Mouse (Mus musculus): Measurements from ENCODE around the gene Slc16a12. TPM values are rescaled to one million over a fixed set of nuclear protein-coding genes. Genes with fewer than 3 reads are reported as not detected.
"Not testable (repeated sequence)": the region's sequence is repeated elsewhere in the genome, so short reads cannot be mapped to it uniquely, and the experiment has no call there.

Slc16a12 gene
- polyA plus RNA-seq, 1 experiment from 2014 or later = 19.1 TPM

DNA sequence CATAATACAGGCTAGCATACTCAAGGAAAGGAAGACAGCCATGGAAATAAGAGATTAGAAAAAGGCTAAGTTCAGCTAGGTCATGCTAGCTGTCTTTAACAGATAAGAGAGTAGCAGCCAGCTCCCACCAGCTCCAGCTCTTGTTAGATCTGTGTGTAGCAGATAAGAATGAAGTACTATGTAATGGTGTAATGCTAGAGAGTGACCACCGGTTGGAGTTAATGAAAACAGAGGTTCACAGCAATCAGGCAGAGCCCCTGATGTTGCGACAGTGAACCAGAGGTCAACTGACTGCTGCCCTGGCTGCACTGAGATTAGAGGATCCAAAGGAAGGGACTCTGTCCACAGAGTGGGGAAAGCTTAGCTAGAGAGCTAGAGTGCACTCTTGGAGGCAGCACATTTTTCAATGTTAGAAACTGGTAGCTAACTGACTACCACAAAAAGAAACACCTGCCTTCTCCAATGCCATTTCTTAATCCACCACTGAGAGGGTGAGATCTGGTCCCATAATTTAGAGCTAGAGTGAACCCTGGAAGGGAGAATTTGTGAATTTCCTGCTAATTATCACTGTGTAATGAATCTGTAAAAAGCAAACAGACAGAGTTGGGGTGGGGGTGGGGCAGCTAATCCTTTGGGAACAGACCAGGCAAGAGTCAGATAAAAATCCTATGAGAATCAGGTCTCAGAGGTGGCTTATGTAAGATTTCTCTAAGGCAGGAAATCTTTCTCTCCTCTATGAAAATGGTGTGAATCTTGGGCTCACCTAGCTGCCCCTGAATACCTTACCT is 90.4 kb downstream of the Slc16a12 start:
- Histone ChIP-seq H3K9me3 (ENCODE audit: low read length) (no peaks in the 10 kb centered on the region), H3K4me2 (replicated peaks; ENCODE audit: low read depth, low read length) (no peak overlapping the region), H3K4me1 (ENCODE audit: insufficient read depth, low read length) (no peaks in the 10 kb centered on the region), H3K9ac (replicated peaks; ENCODE audit: low read length) (no peak overlapping the region), H3K4me3 (ENCODE audit: low read length) (no peak overlapping the region), H3K36me3 (ENCODE audit: insufficient read depth, low read length) (no peaks in the 10 kb centered on the region), H3K27ac (ENCODE audit: low read length) (no peak overlapping the region), H3K27me3 (ENCODE audit: insufficient read depth, low read length) (no peaks in the 10 kb centered on the region)
- ATAC-seq (ENCODE audit: low FRiP score, low TSS enrichment) = no peak
- 28% methylated on average over 2 of the region's 2 CpGs for WGBS

DNA sequence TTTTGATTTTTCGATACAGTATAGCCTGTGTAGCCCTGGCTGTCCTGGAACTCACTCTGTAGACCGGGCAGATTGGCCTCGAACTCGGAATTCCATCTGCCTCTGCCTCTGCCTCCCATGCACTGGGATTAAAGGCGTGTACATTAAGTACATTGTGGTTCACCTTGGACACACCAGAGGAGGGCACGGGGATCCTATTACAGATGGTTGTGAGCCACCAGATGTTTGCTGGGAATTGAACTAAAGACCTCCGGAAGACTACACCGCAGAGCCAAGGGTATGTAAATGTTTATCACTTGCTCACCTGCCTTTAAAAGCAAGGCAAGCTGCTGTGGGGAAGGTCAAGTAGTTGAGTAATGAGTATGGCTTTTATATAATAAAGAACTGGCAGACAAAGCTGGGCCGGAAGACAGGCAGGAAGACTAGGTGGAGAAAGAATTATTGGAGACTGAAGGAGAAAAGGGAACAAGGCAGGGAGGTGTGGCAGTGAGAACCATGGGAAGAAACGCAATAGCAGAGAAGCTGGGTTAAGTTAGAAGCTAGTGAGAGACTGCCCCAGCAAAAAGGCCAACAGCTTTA is 91.8 kb downstream of the Slc16a12 start:
- Histone ChIP-seq H3K36me3 (ENCODE audit: insufficient read depth, low read length) (no peaks in the 10 kb centered on the region), H3K27ac (ENCODE audit: low read length) (no peak overlapping the region), H3K4me2 (replicated peaks; ENCODE audit: low read depth, low read length) (no peak overlapping the region), H3K4me3 (ENCODE audit: low read length) (no peak overlapping the region), H3K9me3 (ENCODE audit: low read length) (no peaks in the 10 kb centered on the region), H3K4me1 (ENCODE audit: insufficient read depth, low read length) (no peaks in the 10 kb centered on the region), H3K27me3 (ENCODE audit: insufficient read depth, low read length) (no peaks in the 10 kb centered on the region), H3K9ac (replicated peaks; ENCODE audit: low read length) (no peak overlapping the region)
- WGBS = 82% methylated on average over 10 of the region's 10 CpGs
- no peak for ATAC-seq (ENCODE audit: low FRiP score, low TSS enrichment)

DNA sequence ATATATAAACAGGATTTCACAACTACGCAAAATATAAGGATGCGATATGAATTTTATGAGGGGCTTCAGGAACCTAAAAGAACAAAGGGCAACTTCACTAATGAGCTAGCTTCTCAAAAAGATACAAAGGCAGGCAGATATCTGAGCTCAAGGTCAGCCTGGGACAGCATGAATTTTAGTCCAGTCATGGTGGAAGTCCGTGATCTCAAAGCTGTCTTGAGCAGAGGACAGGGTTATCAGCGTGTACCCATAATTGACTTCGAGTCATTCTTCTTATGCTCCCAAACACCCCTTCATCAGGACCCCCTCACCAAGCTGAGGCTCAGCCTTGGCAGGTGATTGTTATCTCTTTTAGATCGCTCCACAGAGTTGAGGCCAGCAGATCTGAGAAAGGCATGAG is 96.1 kb downstream of the Slc16a12 start:
- no peaks in the 10 kb centered on the region for H3K36me3 ChIP-seq (ENCODE audit: insufficient read depth, low read length)

DNA sequence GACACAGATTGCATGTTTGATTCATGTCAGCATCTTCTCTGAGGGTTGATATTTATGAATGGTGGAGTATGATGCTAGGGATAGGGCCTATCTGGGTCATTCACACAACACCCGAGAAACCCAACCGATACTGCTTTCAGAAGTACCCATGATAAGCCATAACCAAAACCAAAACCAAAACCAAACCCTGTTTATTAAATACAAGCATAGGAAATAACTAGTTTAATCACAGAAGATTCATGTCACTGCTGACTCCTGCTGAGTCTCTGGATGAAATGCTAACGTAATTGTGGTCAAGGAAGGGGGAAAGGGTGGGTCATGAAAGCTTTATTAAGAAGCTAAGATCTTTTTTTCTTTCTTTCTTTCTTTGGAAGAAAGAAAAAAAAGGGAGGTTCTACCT is 96.8 kb downstream of the Slc16a12 start:
- WGBS = 87% methylated on average over 3 of the region's 3 CpGs
- H3K27me3 ChIP-seq (ENCODE audit: insufficient read depth, low read length) = no peaks in the 10 kb centered on the region
- H3K4me2 ChIP-seq (replicated peaks; ENCODE audit: low read depth, low read length) = no peak overlapping the region
- no peaks in the 10 kb centered on the region for H3K36me3 ChIP-seq (ENCODE audit: insufficient read depth, low read length)
- H3K4me1 ChIP-seq (ENCODE audit: insufficient read depth, low read length) = no peaks in the 10 kb centered on the region
- H3K9ac ChIP-seq (replicated peaks; ENCODE audit: low read length) = no peak overlapping the region
- ATAC-seq (ENCODE audit: low FRiP score, low TSS enrichment) = no peak
- H3K9me3 ChIP-seq (ENCODE audit: low read length) = no peaks in the 10 kb centered on the region
- H3K4me3 ChIP-seq (ENCODE audit: low read length) = no peak overlapping the region
- H3K27ac ChIP-seq (ENCODE audit: low read length) = no peak overlapping the region

More for the DNA sequence above, 96.1 kb downstream of the Slc16a12 start:
- Histone ChIP-seq H3K27ac (ENCODE audit: low read length) (no peak overlapping the region), H3K4me3 (ENCODE audit: low read length) (no peak overlapping the region), H3K4me1 (ENCODE audit: insufficient read depth, low read length) (no peaks in the 10 kb centered on the region), H3K9me3 (ENCODE audit: low read length) (no peaks in the 10 kb centered on the region), H3K9ac (replicated peaks; ENCODE audit: low read length) (no peak overlapping the region), H3K4me2 (replicated peaks; ENCODE audit: low read depth, low read length) (no peak overlapping the region), H3K27me3 (ENCODE audit: insufficient read depth, low read length) (no peaks in the 10 kb centered on the region)
- no peak for ATAC-seq (ENCODE audit: low FRiP score, low TSS enrichment)
- 73% methylated on average over 6 of the region's 6 CpGs for WGBS

DNA sequence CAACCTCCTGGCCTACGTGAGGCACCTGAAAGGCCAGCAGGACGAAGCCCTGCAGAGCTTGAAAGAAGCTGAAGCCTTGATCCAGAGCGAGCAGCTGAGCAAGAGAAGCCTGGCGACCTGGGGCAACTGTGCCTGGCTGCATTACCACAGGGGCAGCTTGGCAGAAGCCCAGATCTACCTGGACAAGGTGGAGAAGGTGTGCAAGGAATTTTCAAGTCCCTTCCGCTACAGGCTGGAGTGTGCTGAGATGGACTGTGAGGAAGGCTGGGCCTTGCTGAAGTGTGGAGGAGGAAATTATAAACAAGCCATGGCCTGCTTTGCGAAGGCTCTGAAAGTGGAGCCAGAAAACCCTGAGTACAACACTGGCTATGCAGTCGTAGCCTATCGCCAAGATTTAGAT is 99.5 kb downstream of the Slc16a12 start:
- not testable (repeated sequence) for H3K27ac ChIP-seq (ENCODE audit: low read length); H3K27me3 ChIP-seq (ENCODE audit: insufficient read depth, low read length); ATAC-seq (ENCODE audit: low FRiP score, low TSS enrichment); H3K9me3 ChIP-seq (ENCODE audit: low read length); H3K4me1 ChIP-seq (ENCODE audit: insufficient read depth, low read length); H3K9ac ChIP-seq (replicated peaks; ENCODE audit: low read length); H3K4me3 ChIP-seq (ENCODE audit: low read length); H3K36me3 ChIP-seq (ENCODE audit: insufficient read depth, low read length); H3K4me2 ChIP-seq (replicated peaks; ENCODE audit: low read depth, low read length)
- WGBS = 86% methylated on average over 6 of the region's 8 CpGs

DNA sequence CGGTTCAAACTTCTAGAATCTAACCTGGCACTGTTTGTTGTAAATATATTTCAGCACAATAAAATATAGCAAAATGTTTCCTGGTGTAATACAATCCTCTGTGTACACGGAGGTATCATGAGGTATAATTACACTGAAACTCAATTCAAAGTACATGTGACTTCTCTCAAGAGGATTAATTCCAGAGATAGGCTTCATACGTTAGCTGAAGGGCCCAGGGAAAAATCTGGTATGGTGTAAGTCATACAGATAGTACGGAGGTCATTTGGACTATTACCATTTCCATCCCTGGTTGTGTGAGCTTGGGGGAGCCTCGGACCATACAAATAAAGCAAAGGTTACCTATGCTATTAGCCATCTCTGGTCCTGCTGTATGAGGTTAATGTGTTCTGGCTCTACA is 104.5 kb downstream of the Slc16a12 start:
- Histone ChIP-seq H3K9me3 (ENCODE audit: low read length) (no peaks in the 10 kb centered on the region), H3K4me2 (replicated peaks; ENCODE audit: low read depth, low read length) (no peak overlapping the region), H3K36me3 (ENCODE audit: insufficient read depth, low read length) (no peaks in the 10 kb centered on the region), H3K27me3 (ENCODE audit: insufficient read depth, low read length) (no peaks in the 10 kb centered on the region; the same call in 1 of the 2 replicates), H3K27ac (ENCODE audit: low read length) (no peak overlapping the region), H3K9ac (replicated peaks; ENCODE audit: low read length) (no peak overlapping the region), H3K4me3 (ENCODE audit: low read length) (no peak overlapping the region), H3K4me1 (ENCODE audit: insufficient read depth, low read length) (no peaks in the 10 kb centered on the region)
- 75% methylated on average over 5 of the region's 5 CpGs for WGBS
- no peak for ATAC-seq (ENCODE audit: low FRiP score, low TSS enrichment)

DNA sequence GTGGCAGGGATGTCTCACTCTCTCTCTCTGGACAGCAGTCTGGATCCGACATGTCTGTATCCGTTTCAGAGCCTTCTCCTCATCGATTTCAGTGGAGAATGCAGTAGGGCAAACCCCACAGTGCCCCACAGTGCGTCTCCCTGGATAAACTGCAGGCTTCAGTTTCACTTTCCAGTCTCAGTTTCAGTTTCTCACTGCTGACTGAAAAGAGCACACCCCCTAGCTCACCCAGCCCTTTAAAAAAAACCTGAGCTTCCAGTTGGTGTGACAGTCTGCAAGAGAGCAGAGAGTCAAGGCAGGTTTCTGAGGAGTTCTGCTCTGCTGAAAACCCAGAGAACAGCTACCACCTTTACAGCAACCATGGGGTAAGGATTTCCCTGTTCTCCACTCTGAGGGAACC is 106.5 kb downstream of the Slc16a12 start, which contains the start of the genes Ifit1bl2 and Ifit1:
Gene Ifit1bl2 (minus strand): TSS at position 121 of the 400 bp plus-strand sequence.
Gene Ifit1 (plus strand): TSS at position 249 of the 400 bp plus-strand sequence.
- 0 out of 2 replicates have a peak within 1 kb of the TSS, but pooled peaks have one; percentile 12 for H3K4me2 ChIP-seq (replicated peaks; ENCODE audit: low read depth, low read length)
- H3K36me3 ChIP-seq (ENCODE audit: insufficient read depth, low read length) = no peaks in the 10 kb centered on the region
- no peak within 1 kb of the TSS for H3K4me3 ChIP-seq (ENCODE audit: low read length)
- no peaks in the 10 kb centered on the region; the same call in 1 of the 2 replicates for H3K27me3 ChIP-seq (ENCODE audit: insufficient read depth, low read length)
- no peaks in the 10 kb centered on the region for H3K9me3 ChIP-seq (ENCODE audit: low read length)
- 39% methylated on average over 4 of the region's 4 CpGs for WGBS
- no peak within 1 kb of the TSS for H3K27ac ChIP-seq (ENCODE audit: low read length)
- H3K9ac ChIP-seq (replicated peaks; ENCODE audit: low read length) = no peak within 1 kb of the TSS
- H3K4me1 ChIP-seq (ENCODE audit: insufficient read depth, low read length) = no peaks in the 10 kb centered on the region
- ATAC-seq (ENCODE audit: low FRiP score, low TSS enrichment) = peak; percentile 63; the same call in 1 of the 2 replicates

DNA sequence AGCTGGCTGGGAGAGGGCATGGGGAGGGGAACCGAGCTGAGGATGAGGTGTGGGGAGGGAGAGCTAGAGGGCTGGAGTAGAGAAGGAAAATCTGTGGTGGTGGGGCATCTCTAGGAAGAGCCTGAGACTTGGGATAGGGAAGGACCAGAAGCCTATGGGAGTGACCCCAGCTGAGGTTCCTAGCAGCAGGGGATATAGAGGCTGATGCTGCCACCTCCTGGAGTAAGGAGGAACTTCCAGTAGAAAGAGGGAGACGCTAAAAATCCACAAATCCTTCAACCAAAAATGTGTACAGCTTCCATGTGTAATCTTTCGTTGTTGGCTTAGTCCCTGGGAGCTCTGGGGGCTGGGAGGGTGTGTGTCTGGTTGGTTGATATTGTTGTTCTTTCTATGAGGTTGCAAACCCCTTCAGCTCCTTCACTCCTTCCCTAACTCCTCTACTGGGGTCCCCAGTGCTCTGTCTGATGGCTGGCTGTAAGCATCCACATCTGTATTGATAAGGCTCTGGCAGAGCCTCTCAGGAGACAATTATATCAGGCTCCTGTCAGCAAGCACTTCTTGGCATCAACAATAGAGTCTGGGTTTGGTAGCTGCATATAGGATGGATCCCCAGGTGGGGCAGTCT is 110.0 kb downstream of the Slc16a12 start:
- Histone ChIP-seq H3K9ac (replicated peaks; ENCODE audit: low read length) (no peak overlapping the region), H3K9me3 (ENCODE audit: low read length) (no peaks in the 10 kb centered on the region), H3K27me3 (ENCODE audit: insufficient read depth, low read length) (no peaks in the 10 kb centered on the region; the same call in 1 of the 2 replicates), H3K4me3 (ENCODE audit: low read length) (no peak overlapping the region), H3K27ac (ENCODE audit: low read length) (no peak overlapping the region), H3K36me3 (ENCODE audit: insufficient read depth, low read length) (no peaks in the 10 kb centered on the region), H3K4me1 (ENCODE audit: insufficient read depth, low read length) (no peaks in the 10 kb centered on the region), H3K4me2 (replicated peaks; ENCODE audit: low read depth, low read length) (no peak overlapping the region)
- ATAC-seq (ENCODE audit: low FRiP score, low TSS enrichment) = peak; percentile 84; the same call in 1 of the 2 replicates
- 7% methylated on average over 3 of the region's 3 CpGs for WGBS

DNA sequence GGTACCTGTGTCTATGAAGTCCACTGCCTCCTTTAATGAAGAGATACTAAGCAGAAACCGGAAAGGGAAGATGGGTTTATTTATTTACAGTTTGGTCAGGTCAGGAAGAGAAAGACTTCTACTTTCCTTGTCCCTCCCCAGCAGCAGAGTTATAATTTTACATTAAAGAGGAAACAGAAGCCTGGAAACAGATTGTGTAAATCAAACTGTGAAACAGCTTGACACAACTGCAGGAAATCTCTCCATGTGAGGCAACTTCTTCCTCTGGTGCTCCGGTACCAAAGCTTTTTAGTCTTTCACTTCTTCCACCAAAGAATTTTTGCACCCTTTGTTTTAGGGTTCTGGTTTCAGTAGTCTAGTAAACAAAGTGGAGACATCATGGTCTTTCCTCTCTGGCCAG is 113.6 kb downstream of the Slc16a12 start:
- H3K36me3 ChIP-seq (ENCODE audit: insufficient read depth, low read length) = no peaks in the 10 kb centered on the region
- no peak overlapping the region for H3K4me2 ChIP-seq (replicated peaks; ENCODE audit: low read depth, low read length)
- H3K9me3 ChIP-seq (ENCODE audit: low read length) = no peaks in the 10 kb centered on the region
- H3K4me3 ChIP-seq (ENCODE audit: low read length) = no peak overlapping the region
- no peaks in the 10 kb centered on the region for H3K4me1 ChIP-seq (ENCODE audit: insufficient read depth, low read length)
- ATAC-seq (ENCODE audit: low FRiP score, low TSS enrichment) = no peak
- H3K27me3 ChIP-seq (ENCODE audit: insufficient read depth, low read length) = no peaks in the 10 kb centered on the region; the same call in 1 of the 2 replicates
- 58% methylated on average over 2 of the region's 2 CpGs for WGBS
- H3K9ac ChIP-seq (replicated peaks; ENCODE audit: low read length) = no peak overlapping the region
- no peak overlapping the region for H3K27ac ChIP-seq (ENCODE audit: low read length)

DNA sequence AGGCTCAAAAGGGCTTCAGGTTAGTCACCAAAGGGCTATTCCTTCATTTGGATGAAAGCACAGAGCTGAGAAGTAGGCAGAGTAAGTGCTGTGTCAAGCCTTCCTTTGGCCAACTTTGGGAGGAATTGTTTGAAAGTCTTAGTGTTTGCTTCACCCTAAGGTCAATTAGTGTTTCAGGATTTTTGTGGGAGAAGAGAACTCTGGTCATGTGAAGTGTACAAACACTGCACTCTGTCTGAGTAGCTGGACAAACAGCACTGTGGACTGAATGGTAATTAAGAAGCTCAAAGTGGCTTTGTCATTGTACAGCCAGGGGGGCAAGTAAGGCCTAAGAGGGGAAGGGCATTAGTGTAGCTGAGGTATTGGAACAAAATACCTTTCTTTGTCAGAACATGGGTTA is 115.6 kb downstream of the Slc16a12 start:
- Histone ChIP-seq H3K36me3 (ENCODE audit: insufficient read depth, low read length) (no peaks in the 10 kb centered on the region), H3K4me1 (ENCODE audit: insufficient read depth, low read length) (no peaks in the 10 kb centered on the region), H3K9ac (replicated peaks; ENCODE audit: low read length) (no peak overlapping the region)

More for the DNA sequence above, 115.6 kb downstream of the Slc16a12 start:
- H3K4me2 ChIP-seq (replicated peaks; ENCODE audit: low read depth, low read length) = no peak overlapping the region
- H3K27ac ChIP-seq (ENCODE audit: low read length) = no peak overlapping the region
- no peak overlapping the region for H3K4me3 ChIP-seq (ENCODE audit: low read length)
- H3K9me3 ChIP-seq (ENCODE audit: low read length) = no peaks in the 10 kb centered on the region
- no peaks in the 10 kb centered on the region for H3K27me3 ChIP-seq (ENCODE audit: insufficient read depth, low read length)
- no peak for ATAC-seq (ENCODE audit: low FRiP score, low TSS enrichment)
